Mouse (Mus musculus) liver, postnatal 0 days (tissue): Measurements from ENCODE around the gene Vars. TPM values are rescaled to one million over a fixed set of nuclear protein-coding genes. Genes with fewer than 3 reads are reported as not detected.

Source experiments
- ATAC-seq: fragments of 200-750 bp; cut with Nextera tagmentation; 2 replicates; pipeline ENCODE4 v1.8.0; 2017; ENCODE audit warnings: mild to moderate bottlenecking, moderate library complexity
- DNase-seq: peaks from one replicate; pipeline ENCODE4 v3.0.0-alpha.2; 2016
- H3K27ac ChIP-seq: fragments of 300-500 bp; sonication (generic); 2 replicates; pipeline ENCODE4 v1.5.1; 2014; ENCODE audit warnings: antibody characterized with exemption, moderate library complexity, mild to moderate bottlenecking, low read depth
- H3K27me3 ChIP-seq: fragments of 300-500 bp; sonication (generic); 2 replicates; pipeline ENCODE4 v1.6.1; 2014; ENCODE audit warnings: low read length, control low read depth, mixed read lengths; ENCODE audit not compliant: insufficient read depth
- H3K36me3 ChIP-seq: fragments of 300-500 bp; sonication (generic); replicated peaks from 2 replicates; pipeline ENCODE4 v1.6.1; 2014; ENCODE audit warnings: mild to moderate bottlenecking, control low read depth, low read length, moderate library complexity, mixed read lengths; ENCODE audit not compliant: insufficient read depth
- H3K4me1 ChIP-seq: fragments of 300-500 bp; sonication (generic); 2 replicates; pipeline ENCODE4 v1.6.1; 2014; ENCODE audit warnings: antibody characterized with exemption, mild to moderate bottlenecking, control low read depth; ENCODE audit not compliant: insufficient read depth
- H3K4me2 ChIP-seq: fragments of 300-500 bp; sonication (generic); 2 replicates; pipeline ENCODE4 v1.6.1; 2014; ENCODE audit warnings: low read depth, mild to moderate bottlenecking, low read length, moderate library complexity, mixed read lengths
- H3K4me3 ChIP-seq: fragments of 300-500 bp; sonication (generic); 2 replicates; pipeline ENCODE4 v1.5.1; 2014; ENCODE audit warnings: low read depth, low read length
- H3K9ac ChIP-seq: fragments of 300-500 bp; sonication (generic); replicated peaks from 2 replicates; pipeline ENCODE4 v1.6.1; 2014; ENCODE audit warnings: mild to moderate bottlenecking, moderate library complexity
- H3K9me3 ChIP-seq: fragments of 300-500 bp; sonication (generic); 2 replicates; pipeline ENCODE4 v1.6.1; 2016; ENCODE audit warnings: mild to moderate bottlenecking, control low read depth, low read length, mixed read lengths
- CTCF ChIP-seq: sonication (generic); IDR thresholded peaks from 2 replicates; pipeline ENCODE4 v1.5.1; 2016; ENCODE audit warnings: antibody characterized with exemption, low read depth
- EP300 ChIP-seq: IDR thresholded peaks from 2 replicates; pipeline ENCODE4 v1.6.1; 2016; ENCODE audit warnings: antibody characterized with exemption, low read depth, mild to moderate bottlenecking
- WGBS: fragments of 180-500 bp; shearing (Covaris S2); extraction: QIAGEN DNeasy Blood & Tissue Kit; methylation state at CpG from one replicate; pipeline ENCODE4 v1.1.7; 2014; ENCODE audit not compliant: insufficient replicate concordance; 5-methylcytosine and 5-hydroxymethylcytosine counted together
- polyA plus RNA-seq: library from polyadenylated mRNA; unstranded; fragments of >200 nt; fragmentation: Nextera tagmentation; extraction: Ambion mirVana; gene quantifications from 2 replicates; pipeline ENCODE4 v1.2.1, GENCODE M21; 2015

Gene Vars
- polyA plus RNA-seq, 1 experiment from 2014 or later: 43.8 TPM

GRCm38 (mm10) chr17:35063466-35063865, 62.7 kb downstream of the Vars start:
- DNase-seq: no peak
- 90% methylated on average over 3 of the region's 3 CpGs for WGBS
- peaks cover 49% of the 10 kb centered on the region for H3K27me3 ChIP-seq

GRCm38 (mm10) chr17:35064378-35064877, 63.6 kb downstream of the Vars start:
- TF ChIP-seq EP300 (no peak), CTCF (no peak)
- DNase-seq (no peak), ATAC-seq (no peak)
- Histone ChIP-seq H3K27ac (no peak overlapping the region), H3K9ac (no peak overlapping the region), H3K9me3 (no peaks in the 10 kb centered on the region), H3K27me3 (peaks cover 49% of the 10 kb centered on the region), H3K36me3 (peaks cover 7% of the 10 kb centered on the region; the same call in 1 of the 2 replicates), H3K4me2 (peak overlapping the region; percentile 79), H3K4me1 (peaks cover 24% of the 10 kb centered on the region), H3K4me3 (peak overlapping the region; percentile 46)
- 31% methylated on average over 10 of the region's 10 CpGs for WGBS

More at GRCm38 (mm10) chr17:35063466-35063865, 62.7 kb downstream of the Vars start:
- H3K36me3 ChIP-seq: peaks cover 7% of the 10 kb centered on the region; the same call in 1 of the 2 replicates
- ATAC-seq: no peak
- no peak overlapping the region for H3K9ac ChIP-seq
- no peak overlapping the region for H3K4me3 ChIP-seq
- H3K27ac ChIP-seq: no peak overlapping the region
- H3K4me2 ChIP-seq: no peak overlapping the region
- H3K4me1 ChIP-seq: peaks cover 32% of the 10 kb centered on the region
- TF ChIP-seq EP300 (no peak), CTCF (no peak)
- H3K9me3 ChIP-seq: no peaks in the 10 kb centered on the region

- WGBS: 1% methylated on average over 48 of the region's 48 CpGs
- TF ChIP-seq CTCF (no peak), EP300 (no peak)
- H3K4me3 ChIP-seq: peak within 1 kb of the TSS; percentile 46
- peaks cover 16% of the 10 kb centered on the region for H3K4me1 ChIP-seq
- peak; percentile 49 for ATAC-seq
- DNase-seq: peak; percentile 54
- H3K9ac ChIP-seq: peak within 1 kb of the TSS; percentile 22; the same call in 1 of the 2 replicates
- peaks cover 7% of the 10 kb centered on the region; the same call in 1 of the 2 replicates for H3K36me3 ChIP-seq
- H3K27me3 ChIP-seq: peaks cover 51% of the 10 kb centered on the region
- H3K27ac ChIP-seq: no peak within 1 kb of the TSS
- no peaks in the 10 kb centered on the region for H3K9me3 ChIP-seq
- H3K4me2 ChIP-seq: peak within 1 kb of the TSS; percentile 79
These were observed 64.5 kb downstream of the Vars start, which contains the start of gene Ly6g6c for GRCm38 (mm10) chr17:35064951-35065947. Ly6g6c (plus strand) TSS chr17:35065388.

Other genes starting within 250 kb of the Vars start
- not detected in 2 replicates for gene Cyp21a1, start 196.4 kb upstream of the Vars start, polyA plus RNA-seq
- gene Stk19, start 164.0 kb upstream of the Vars start, polyA plus RNA-seq: 12.6 and 13.1 TPM in 2 replicates
- gene Dxo, start 164.0 kb upstream of the Vars start, polyA plus RNA-seq: 17.6 and 19.2 TPM in 2 replicates
- gene Skiv2l, start 150.8 kb upstream of the Vars start, polyA plus RNA-seq: 14.1 and 15.4 TPM in 2 replicates
- gene Nelfe, start 150.6 kb upstream of the Vars start, polyA plus RNA-seq: 26.1 and 26.5 TPM in 2 replicates
- gene Cfb, start 138.5 kb upstream of the Vars start, polyA plus RNA-seq: 744 and 847 TPM in 2 replicates
- 0.33 and 0.46 TPM in 2 replicates for gene Zbtb12, start 121.5 kb upstream of the Vars start, polyA plus RNA-seq
- gene Gm20547, start 118.9 kb upstream of the Vars start, polyA plus RNA-seq: 0.25 TPM in 1 of 2 replicates, not detected in the other
- gene C2, start 102.7 kb upstream of the Vars start, polyA plus RNA-seq: 35.7 and 37.3 TPM in 2 replicates
- gene Ehmt2, start 102.5 kb upstream of the Vars start, polyA plus RNA-seq: 11.1 TPM in 2 replicates
- 3.5 and 3.6 TPM in 2 replicates for gene Slc44a4, start 86.5 kb upstream of the Vars start, polyA plus RNA-seq
- gene Neu1, start 69.7 kb upstream of the Vars start, polyA plus RNA-seq: 35.6 and 40.3 TPM in 2 replicates
- gene Hspa1b, start 41.7 kb upstream of the Vars start, polyA plus RNA-seq: 0.06 and 0.12 TPM in 2 replicates
- 0.28 TPM in 1 of 2 replicates, not detected in the other for gene Gm20481, start 31.1 kb upstream of the Vars start, polyA plus RNA-seq
- gene Hspa1a, start 28.8 kb upstream of the Vars start, polyA plus RNA-seq: 0.46 and 0.59 TPM in 2 replicates
- gene Hspa1l, start 28.3 kb upstream of the Vars start, polyA plus RNA-seq: 0.18 TPM in 1 of 2 replicates, not detected in the other
- 69.8 and 76.7 TPM in 2 replicates for gene Lsm2, start 19.1 kb upstream of the Vars start, polyA plus RNA-seq
- 0.09 and 0.12 TPM in 2 replicates for gene Vwa7, start 15.6 kb downstream of the Vars start, polyA plus RNA-seq
- gene Sapcd1, start 27.0 kb downstream of the Vars start, polyA plus RNA-seq: 3.3 and 4.1 TPM in 2 replicates
- gene Msh5, start 45.8 kb downstream of the Vars start, polyA plus RNA-seq: 3.8 and 4.2 TPM in 2 replicates
- 98.6 and 102 TPM in 2 replicates for gene Clic1, start 49.0 kb downstream of the Vars start, polyA plus RNA-seq
- 15.8 and 17.2 TPM in 2 replicates for gene Ddah2, start 58.0 kb downstream of the Vars start, polyA plus RNA-seq
- gene Ly6g6c, start 64.4 kb downstream of the Vars start, polyA plus RNA-seq: 0.32 and 0.49 TPM in 2 replicates
- 6.5 and 7.1 TPM in 2 replicates for gene Mpig6b, start 65.2 kb downstream of the Vars start, polyA plus RNA-seq
- gene Ly6g6e, start 75.9 kb downstream of the Vars start, polyA plus RNA-seq: 0.19 TPM in 1 of 2 replicates, not detected in the other
- 0.54 and 0.60 TPM in 2 replicates for gene Ly6g6d, start 77.1 kb downstream of the Vars start, polyA plus RNA-seq
- gene Ly6g6f, start 84.6 kb downstream of the Vars start, polyA plus RNA-seq: 4.0 and 5.3 TPM in 2 replicates
- 47.3 and 49.3 TPM in 2 replicates for gene Abhd16a, start 88.3 kb downstream of the Vars start, polyA plus RNA-seq
- not detected in 2 replicates for gene Ly6g5c, start 107.3 kb downstream of the Vars start, polyA plus RNA-seq
- gene Ly6g5b, start 114.4 kb downstream of the Vars start, polyA plus RNA-seq: 0.32 and 0.67 TPM in 2 replicates
- gene Gpank1, start 120.5 kb downstream of the Vars start, polyA plus RNA-seq: 8.1 and 9.6 TPM in 2 replicates
- 120 and 131 TPM in 2 replicates for gene Csnk2b, start 121.1 kb downstream of the Vars start, polyA plus RNA-seq
- 4.4 and 4.8 TPM in 2 replicates for gene D17H6S53E, start 125.4 kb downstream of the Vars start, polyA plus RNA-seq
- gene Apom, start 131.1 kb downstream of the Vars start, polyA plus RNA-seq: 1,209 and 1,216 TPM in 2 replicates
- 16.5 and 19.7 TPM in 2 replicates for gene Bag6, start 134.2 kb downstream of the Vars start, polyA plus RNA-seq
- 28.0 and 32.9 TPM in 2 replicates for gene Prrc2a, start 163.9 kb downstream of the Vars start, polyA plus RNA-seq
- 34.1 and 39.1 TPM in 2 replicates for gene Aif1, start 175.1 kb downstream of the Vars start, polyA plus RNA-seq
- 41.2 and 44.2 TPM in 2 replicates for gene Lst1, start 187.5 kb downstream of the Vars start, polyA plus RNA-seq
- 5.3 and 6.0 TPM in 2 replicates for gene Ltb, start 193.5 kb downstream of the Vars start, polyA plus RNA-seq
- 0.59 and 0.75 TPM in 2 replicates for gene Tnf, start 201.0 kb downstream of the Vars start, polyA plus RNA-seq
- not detected in 2 replicates for gene Lta, start 204.4 kb downstream of the Vars start, polyA plus RNA-seq
- gene Gm16181, start 219.8 kb downstream of the Vars start, polyA plus RNA-seq: 0.22 TPM in 2 replicates
- 0.98 and 1.3 TPM in 2 replicates for gene Atp6v1g2, start 232.7 kb downstream of the Vars start, polyA plus RNA-seq
- 4.1 and 4.4 TPM in 2 replicates for gene Nfkbil1, start 234.8 kb downstream of the Vars start, polyA plus RNA-seq
- gene Ddx39b, start 240.8 kb downstream of the Vars start, polyA plus RNA-seq: 79.6 and 87.2 TPM in 2 replicates